Mouse (Mus musculus) G1E-ER4 (cell line): ENCODE measurements around the gene Dop1b. TPM values are rescaled to one million over a fixed set of nuclear protein-coding genes. Genes with fewer than 3 reads are reported as not detected.
A peak's percentile ranks its signal among the peaks of the same experiment; 100 is the strongest.

Source experiments
- GATA1 ChIP-seq: IDR thresholded peaks from one replicate; pipeline ENCODE4 v1.8.0; 2012; ENCODE audit warnings: low read length, inconsistent platforms
- polyA plus RNA-seq: library from polyadenylated mRNA; stranded (reverse); fragments of >175 nt; gene quantifications from 2 replicates; pipeline ENCODE4 v1.2.3, GENCODE M21; 2012

Gene Dop1b
- polyA plus RNA-seq, 1 experiment, result 0.59 TPM

DNA sequence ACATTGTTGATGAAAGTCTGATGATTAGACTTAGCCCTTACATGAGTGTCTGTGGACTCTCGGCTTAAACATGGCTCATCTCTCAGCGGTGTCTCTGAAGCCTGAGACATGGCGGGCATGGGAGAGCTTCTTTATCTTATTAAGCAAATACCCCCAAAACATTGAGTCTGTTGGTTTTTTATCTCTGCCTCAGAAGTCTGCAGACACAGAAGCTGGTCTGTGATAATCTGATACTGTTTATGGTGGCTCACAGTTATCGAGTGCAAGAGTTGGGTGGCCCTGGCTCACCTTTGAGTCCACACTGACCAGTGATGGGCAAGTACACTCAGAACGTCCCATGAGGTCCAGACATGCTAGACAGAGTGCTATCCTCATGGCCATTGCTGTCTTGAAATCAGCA is 63.0 kb downstream of the Dop1b start:
- TF ChIP-seq GATA1, result peak; percentile 79

DNA sequence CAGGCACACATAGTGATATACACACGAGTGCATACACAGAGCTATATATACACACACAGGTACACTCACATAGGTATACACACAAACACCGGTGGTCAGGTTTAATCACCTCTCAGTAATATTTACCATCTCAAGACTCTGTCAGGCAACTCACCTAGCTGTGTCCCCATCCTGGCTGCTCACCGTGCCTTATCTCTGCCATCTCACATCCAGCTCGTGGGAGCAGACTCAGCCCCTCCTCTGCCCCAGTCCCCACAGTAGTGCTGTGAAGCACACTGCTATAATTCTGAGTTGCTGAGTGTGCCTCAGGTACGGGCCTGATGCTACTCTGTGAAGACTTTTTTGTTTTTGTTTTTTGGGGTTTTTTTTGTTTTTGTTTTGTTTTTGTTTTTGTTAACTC is 64.8 kb downstream of the Dop1b start:
- no peak for TF ChIP-seq GATA1

GRCm38 (mm10) chr16:93777247-93777999 is 65.7 kb downstream of the Dop1b start:
- TF ChIP-seq GATA1, result no peak

DNA sequence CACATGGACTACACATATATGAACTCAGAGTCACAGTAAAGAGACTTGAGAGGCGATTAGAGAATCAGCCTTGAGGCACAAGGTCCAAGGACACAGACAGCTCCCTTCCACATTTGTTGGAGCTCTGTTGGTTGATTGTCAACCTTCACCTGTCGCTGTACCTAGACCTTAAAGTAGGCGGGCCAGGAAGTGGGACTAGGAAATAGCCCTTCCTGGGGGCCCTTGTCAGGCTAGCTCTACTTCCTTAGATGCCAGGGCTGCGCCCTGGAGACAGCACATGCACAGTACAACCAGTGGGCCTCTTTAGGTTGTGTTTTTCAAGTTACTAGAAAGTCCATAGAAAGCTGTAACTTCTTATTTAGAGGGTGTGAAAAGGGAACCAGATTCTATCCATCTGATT is 67.8 kb downstream of the Dop1b start:
- no peak for TF ChIP-seq GATA1

DNA sequence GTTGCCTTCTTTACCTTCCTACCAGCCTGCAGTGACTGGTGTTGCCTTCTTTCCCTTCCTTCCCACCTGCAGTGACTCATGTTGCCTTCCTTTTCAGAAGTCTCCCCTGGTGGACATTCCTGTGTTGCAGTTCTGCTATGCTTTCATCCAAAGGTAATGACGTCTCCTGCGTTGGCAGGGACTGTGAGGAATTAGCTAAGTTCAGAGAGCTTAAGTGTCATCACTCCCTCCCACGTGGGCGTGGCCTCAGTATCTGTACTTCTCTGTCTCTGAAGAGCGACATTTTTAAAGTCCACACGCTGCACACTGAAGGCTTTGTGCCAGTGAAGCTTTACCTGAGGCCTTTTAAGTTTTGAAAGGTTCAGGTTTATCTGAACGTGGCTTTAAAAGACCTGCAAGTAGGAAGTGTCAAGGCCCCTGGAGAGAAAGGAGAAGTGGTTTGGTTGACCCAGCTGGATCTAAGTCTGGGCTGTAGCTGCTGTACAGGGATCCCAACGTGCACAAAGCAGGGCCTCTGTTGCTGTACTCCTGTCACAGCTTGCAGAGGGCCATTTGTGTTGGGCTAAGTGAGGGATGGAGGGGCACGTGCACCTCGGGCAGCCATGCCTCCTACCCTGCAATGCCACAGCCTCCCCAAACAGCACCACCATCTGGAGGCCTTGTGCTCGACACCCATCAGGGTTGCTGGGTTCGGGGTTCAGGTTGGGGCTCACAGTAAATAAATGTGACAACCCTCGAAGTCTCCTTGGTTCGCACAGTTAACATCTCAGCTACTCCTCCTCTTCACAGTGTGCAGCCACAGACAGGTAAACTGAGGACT is 69.2 kb downstream of the Dop1b start:
- no peak for TF ChIP-seq GATA1

DNA sequence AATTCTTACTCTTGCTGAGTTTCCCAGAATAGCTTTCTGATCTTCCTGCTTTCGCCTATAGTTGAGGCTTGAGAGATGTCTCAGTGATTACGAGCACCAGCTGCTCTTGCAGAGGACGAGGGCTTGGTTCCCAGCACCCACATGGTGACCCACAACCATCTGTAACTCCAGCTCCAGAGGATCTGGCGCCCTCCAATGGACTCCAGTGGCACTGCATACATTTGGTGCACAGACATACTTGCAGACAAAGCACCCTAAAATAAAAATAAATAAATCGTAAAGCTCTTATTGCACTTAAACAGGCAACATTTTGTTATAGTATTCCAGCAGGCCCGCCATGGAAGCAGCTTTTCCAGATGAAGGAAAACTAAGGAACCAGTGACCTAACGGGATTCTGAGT is 72.5 kb downstream of the Dop1b start:
- TF ChIP-seq GATA1, result no peak

- TF ChIP-seq GATA1, result no peak
Observed at GRCm38 (mm10) chr16:93785805-93786204, 74.1 kb downstream of the Dop1b start.

- TF ChIP-seq GATA1, result no peak
Observed at GRCm38 (mm10) chr16:93788388-93788787, 76.7 kb downstream of the Dop1b start.

DNA sequence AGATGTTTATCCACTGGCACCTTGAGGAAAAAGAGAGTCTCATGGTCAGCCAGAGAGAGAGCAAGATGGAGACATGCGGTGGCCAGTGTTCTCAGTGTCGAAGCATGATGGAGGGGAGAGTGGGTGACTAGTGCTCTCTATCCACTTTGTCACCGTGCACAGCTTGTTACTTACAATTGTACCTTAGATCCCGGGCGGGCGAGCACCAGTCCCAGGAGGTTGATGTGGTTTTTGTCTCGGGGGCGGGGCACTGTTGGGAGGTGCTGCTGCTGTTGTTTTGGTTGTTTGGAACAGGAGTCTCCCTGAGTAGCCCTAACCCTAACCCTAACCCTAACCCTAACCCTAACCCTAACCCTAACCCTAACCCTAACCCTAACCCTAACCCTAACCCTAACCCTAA is 77.2 kb downstream of the Dop1b start:
- no peak for TF ChIP-seq GATA1

DNA sequence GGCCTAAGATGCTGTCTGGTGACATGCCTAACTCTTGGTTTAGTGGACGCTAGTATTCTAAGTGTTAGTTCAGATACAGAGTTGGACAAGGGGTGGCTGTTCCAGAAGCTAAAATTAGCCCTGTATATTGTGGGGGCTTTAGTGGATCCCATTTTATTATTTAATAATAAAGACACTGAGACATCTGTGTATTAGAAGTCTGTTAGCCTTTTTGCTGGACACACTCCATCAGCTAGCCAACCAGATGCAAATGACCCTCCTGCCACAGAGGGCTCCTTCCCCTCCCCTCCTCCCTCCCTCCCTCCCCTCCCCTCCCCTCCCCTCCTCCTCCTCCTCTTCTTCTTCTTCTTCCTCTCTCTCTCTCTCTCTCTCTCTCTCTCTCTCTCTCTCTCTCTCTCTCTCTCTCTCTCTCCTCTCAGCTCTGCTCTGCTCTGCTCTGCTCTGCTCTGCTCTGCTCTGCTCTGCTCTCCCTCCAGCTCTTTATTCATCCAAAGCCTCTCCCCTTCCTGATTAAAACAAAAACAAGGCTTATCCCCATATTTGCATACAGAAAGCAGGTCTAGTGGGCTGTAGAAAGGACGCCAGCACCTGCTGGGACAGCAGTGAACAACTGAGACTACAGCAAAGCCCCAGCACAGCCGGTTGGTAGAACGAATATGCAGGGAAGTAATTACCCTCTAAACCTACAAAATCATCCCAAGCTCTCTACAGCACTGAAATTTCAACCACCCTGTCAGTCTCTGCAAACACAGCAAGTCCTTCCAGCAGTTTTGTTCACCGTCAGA is 78.5 kb downstream of the Dop1b start:
- no peak for TF ChIP-seq GATA1

GRCm38 (mm10) chr16:93792981-93793630 is 81.4 kb downstream of the Dop1b start:
- no peak for TF ChIP-seq GATA1

GRCm38 (mm10) chr16:93794845-93795244 is 83.1 kb downstream of the Dop1b start:
- TF ChIP-seq GATA1, result no peak

- no peak for TF ChIP-seq GATA1
Observed at GRCm38 (mm10) chr16:93795391-93795790, 83.7 kb downstream of the Dop1b start.

DNA sequence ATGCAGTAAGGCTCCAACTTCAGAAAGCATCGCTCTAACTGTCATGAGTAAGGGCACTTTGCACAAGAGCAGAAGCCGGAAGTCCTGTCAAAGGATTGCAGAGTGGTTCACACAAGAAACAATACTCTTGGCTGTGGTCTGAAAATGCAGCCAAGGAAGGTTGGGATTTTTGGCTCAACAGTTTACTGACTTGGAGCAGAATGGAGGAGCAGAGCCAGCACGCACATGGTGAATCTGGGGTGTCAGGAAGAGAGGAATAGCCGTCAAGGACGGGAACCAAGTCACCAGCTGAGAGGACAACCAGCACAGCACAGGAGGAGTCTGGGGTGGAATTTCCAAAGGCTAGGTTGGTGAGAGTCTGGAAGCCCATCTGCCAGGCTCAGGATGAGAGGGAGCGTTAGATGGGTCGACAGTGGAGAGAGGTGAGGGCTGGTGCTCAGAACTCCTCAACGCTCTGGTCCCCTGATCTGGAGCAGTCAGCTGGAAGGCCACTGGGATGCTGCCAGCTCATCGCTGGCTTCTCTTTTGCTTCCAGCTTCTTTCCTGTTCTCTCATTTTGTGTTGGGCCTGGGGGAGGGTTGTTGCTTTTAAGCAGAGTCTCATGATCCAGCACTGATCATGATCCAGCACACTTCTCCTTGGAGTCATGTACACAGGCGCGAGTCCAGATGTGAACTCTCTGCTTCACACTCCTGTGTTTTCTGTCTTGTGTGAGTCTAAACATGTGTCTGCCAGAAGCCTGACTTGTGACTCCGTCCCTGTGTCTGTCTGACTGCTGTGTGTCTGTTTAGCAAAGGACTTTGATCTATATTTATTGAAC is 85.5 kb downstream of the Dop1b start:
- no peak for TF ChIP-seq GATA1
